20 mouse cellular contexts compared by ENCODE assay signal in genomic region chr2:120464091-120464490, GRCm38 (mm10). TPM values are rescaled to one million over a fixed set of nuclear protein-coding genes. Genes with fewer than 3 reads are reported as not detected.
DNase-seq lines count a peak whose midpoint lies in the region; ATAC-seq and TF ChIP-seq lines count a peak whose summit lies in the region.
"Had no signal": no experiment of that assay in that cellular context is flagged by ENCODE, and none has a peak within 500 bp of the region (broad histone marks: within the 10 kb centered on the region; RNA-seq: fewer than 3 reads in every experiment).

No protein-coding gene starts in this region.

- no peaks in the 10 kb centered on the region for H3K27me3 ChIP-seq in lung, postnatal 0 days (replicated peaks; ENCODE audit: insufficient read depth, low read length)
- H3K27me3 ChIP-seq: embryonic facial prominence, embryonic 15.5 days; hindbrain, embryonic 15.5 days; intestine, embryonic 15.5 days had no signal

- peak; percentile 22 for DNase-seq in adrenal gland, postnatal 14 days
- DNase-seq in adrenal gland, adult 8-10 months, result no peak
- DNase-seq in lung, postnatal 10 days, result peak; percentile 23
- DNase-seq in lung, postnatal 0 days (ENCODE audit: low spot score), result no peak
- peak; percentile 71 for DNase-seq in gastrocnemius, postnatal 25 days
- no peak for DNase-seq in spleen, adult 12 weeks (ENCODE audit: low spot score)
- no peak for DNase-seq in T-cell, adult 2 months (ENCODE audit: low spot score)
- DNase-seq: cerebellum, postnatal 10 days; heart, postnatal 36 days; kidney, adult 9 months; kidney, postnatal 25 days; thymus, adult 2 months had no signal

- no peak overlapping the region for H3K4me2 ChIP-seq in lung, postnatal 0 days (replicated peaks; ENCODE audit: low read depth, low read length)
- H3K4me2 ChIP-seq: embryonic facial prominence, embryonic 15.5 days; hindbrain, embryonic 15.5 days; intestine, embryonic 15.5 days had no signal

- no peaks in the 10 kb centered on the region for H3K9me3 ChIP-seq in lung, postnatal 0 days (ENCODE audit: low read length)
- H3K9me3 ChIP-seq: embryonic facial prominence, embryonic 15.5 days; hindbrain, embryonic 15.5 days; intestine, embryonic 15.5 days; midbrain, embryonic 10.5 days had no signal

- WGBS in lung, postnatal 0 days, result 61% methylated on average over 8 of the region's 8 CpGs

- no peak for TF ChIP-seq EP300 in lung, postnatal 0 days (IDR thresholded peaks at IDR 0.05)

- H3K4me3 ChIP-seq in lung, postnatal 0 days (ENCODE audit: low read depth, low read length), result no peak overlapping the region
- no peak overlapping the region for H3K4me3 ChIP-seq in bone marrow macrophage, adult 2 months (ENCODE audit: insufficient read depth, low read length)
- H3K4me3 ChIP-seq: embryonic facial prominence, embryonic 15.5 days; hindbrain, embryonic 15.5 days; intestine, embryonic 15.5 days; midbrain, embryonic 10.5 days had no signal

- ATAC-seq in lung, postnatal 0 days, result no peak
- ATAC-seq: CD4-positive, CD25-positive, alpha-beta regulatory T cell, adult 4 months; forebrain, embryonic 16.5 days; intestine, embryonic 15.5 days had no signal

- no peak for TF ChIP-seq POLR2A in bone marrow macrophage, adult 2 months (IDR thresholded peaks at IDR 0.05; ENCODE audit: borderline replicate concordance, low read depth, low read length)

- H3K9ac ChIP-seq in lung, postnatal 0 days (replicated peaks; ENCODE audit: low read depth), result no peak overlapping the region
- H3K9ac ChIP-seq: embryonic facial prominence, embryonic 15.5 days; hindbrain, embryonic 15.5 days; intestine, embryonic 15.5 days; liver, embryonic 14.5 days had no signal

- no peak for TF ChIP-seq CTCF in lung, postnatal 0 days (IDR thresholded peaks at IDR 0.05)
- TF ChIP-seq CTCF in bone marrow macrophage, adult 2 months (IDR thresholded peaks at IDR 0.05; ENCODE audit: low read depth, low read length), result no peak

- H3K36me3 ChIP-seq in lung, postnatal 0 days (ENCODE audit: insufficient read depth, low read length), result no peaks in the 10 kb centered on the region
- H3K36me3 ChIP-seq: embryonic facial prominence, embryonic 15.5 days; hindbrain, embryonic 15.5 days; intestine, embryonic 15.5 days; midbrain, embryonic 10.5 days had no signal

- no peak overlapping the region for H3K27ac ChIP-seq in lung, postnatal 0 days (ENCODE audit: low read length)
- H3K27ac ChIP-seq in bone marrow macrophage, adult 2 months (ENCODE audit: insufficient read depth, low read depth, low read length), result peak overlapping the region; percentile 71; the same call in 1 of the 2 replicates
- H3K27ac ChIP-seq: embryonic facial prominence, embryonic 15.5 days; hindbrain, embryonic 15.5 days; intestine, embryonic 15.5 days; liver, embryonic 14.5 days; midbrain, embryonic 10.5 days had no signal

- no peaks in the 10 kb centered on the region for H3K4me1 ChIP-seq in lung, postnatal 0 days (ENCODE audit: insufficient read depth, low read depth, low read length)
- peaks cover 46% of the 10 kb centered on the region for H3K4me1 ChIP-seq in bone marrow macrophage, adult 2 months (ENCODE audit: control insufficient read depth, insufficient read depth, low read length)
- H3K4me1 ChIP-seq: embryonic facial prominence, embryonic 15.5 days; hindbrain, embryonic 15.5 days; intestine, embryonic 15.5 days; midbrain, embryonic 10.5 days had no signal

RNA-seq across cellular contexts. Expression of gene Capn3, which starts 8.3 kb away (rescaled TPM):
- total RNA-seq in adrenal gland, postnatal 14 days (2021), result 0.38 and 0.52 TPM in 2 replicates
- under 1 TPM; 0.17 to 0.52 (median 0.30) TPM for total RNA-seq in adrenal gland, adult 8-10 months (2022)
- polyA plus RNA-seq in lung, postnatal 0 days (2015; fragmentation: Nextera tagmentation; extraction: Ambion mirVana), result 0.55 and 0.92 TPM in 2 replicates
- polyA plus RNA-seq in bone marrow macrophage, adult 2 months (2012; ENCODE audit: insufficient read depth, insufficient read length, missing spikeins), result 0.45 TPM in 1 of 2 replicates, not detected in the other
- 100 to 1,000 TPM; 106 to 129 TPM for total RNA-seq in gastrocnemius, postnatal 25 days (2021)

Comparison
In these comparisons a context has a peak if more than half of its experiments do, and no peak if none do; other contexts are left out.
1. DNase-seq: peak in adrenal gland, postnatal 14 days (single experiment), lung, postnatal 10 days (single experiment) and gastrocnemius, postnatal 25 days (single experiment); none in adrenal gland, adult 8-10 months (single experiment), lung, postnatal 0 days (single experiment), spleen, adult 12 weeks (single experiment) and T-cell, adult 2 months (single experiment).
2. RNA of gene Capn3, which starts 8.3 kb away (total RNA-seq): 106 to 129 TPM in gastrocnemius, postnatal 25 days; 0.38 to 0.52 TPM in adrenal gland, postnatal 14 days and 0.17 to 0.52 TPM in adrenal gland, adult 8-10 months; every median in the first group is over 10 times any median in the second.